Mouse (Mus musculus): ENCODE measurements at regions not wholly inside any gene's neighbourhood (a gene's known extent, or its start where the extent isn't known, plus 50 kb on each side); places are given as distances from the start of the nearest gene placed in this dataset.

- H3K27me3 ChIP-seq (ENCODE audit: insufficient read depth, low read length): no peaks in the 10 kb centered on the region
- ATAC-seq: no peak
- H3K9me3 ChIP-seq (ENCODE audit: low read length): no peaks in the 10 kb centered on the region
- H3K9ac ChIP-seq (replicated peaks; ENCODE audit: low read length): no peak overlapping the region
- peak; percentile 45 for DNase-seq (ENCODE audit: low spot score)
- no peaks in the 10 kb centered on the region for H3K36me3 ChIP-seq (ENCODE audit: insufficient read depth, low read length)
- WGBS: 47% methylated on average over 9 of the region's 9 CpGs
- no peak overlapping the region for H3K4me3 ChIP-seq (ENCODE audit: low read length)
- TF ChIP-seq CTCF (IDR thresholded peaks at IDR 0.05; ENCODE audit: low read depth): no peak
- no peak overlapping the region for H3K4me2 ChIP-seq (ENCODE audit: low read depth, low read length)
- H3K4me1 ChIP-seq (ENCODE audit: insufficient read depth, low read length): no peaks in the 10 kb centered on the region
- H3K27ac ChIP-seq: no peak overlapping the region
Observed at GRCm38 (mm10) chr7:94798101-94798500, 1372.9 kb upstream of the Tenm4 start.

GRCm38 (mm10) chr7:94841197-94841596, 1329.8 kb upstream of the Tenm4 start:
- ATAC-seq (no peak), DNase-seq (ENCODE audit: low spot score) (no peak)
- Histone ChIP-seq H3K9me3 (ENCODE audit: low read length) (no peaks in the 10 kb centered on the region), H3K4me1 (ENCODE audit: insufficient read depth, low read length) (no peaks in the 10 kb centered on the region), H3K27ac (no peak overlapping the region), H3K9ac (replicated peaks; ENCODE audit: low read length) (no peak overlapping the region), H3K4me3 (ENCODE audit: low read length) (no peak overlapping the region), H3K27me3 (ENCODE audit: insufficient read depth, low read length) (no peaks in the 10 kb centered on the region), H3K36me3 (ENCODE audit: insufficient read depth, low read length) (no peaks in the 10 kb centered on the region), H3K4me2 (ENCODE audit: low read depth, low read length) (no peak overlapping the region)
- 92% methylated on average over 4 of the region's 4 CpGs for WGBS
- no peak for TF ChIP-seq CTCF (IDR thresholded peaks at IDR 0.05; ENCODE audit: low read depth)

- H3K36me3 ChIP-seq (ENCODE audit: insufficient read depth, low read length): no peaks in the 10 kb centered on the region
- H3K9me3 ChIP-seq (ENCODE audit: low read length): no peaks in the 10 kb centered on the region
- TF ChIP-seq CTCF (IDR thresholded peaks at IDR 0.05; ENCODE audit: low read depth): no peak
- no peak overlapping the region for H3K4me2 ChIP-seq (ENCODE audit: low read depth, low read length)
- DNase-seq (ENCODE audit: low spot score): no peak
- ATAC-seq: no peak
- WGBS: 89% methylated on average over 13 of the region's 13 CpGs
- no peaks in the 10 kb centered on the region for H3K27me3 ChIP-seq (ENCODE audit: insufficient read depth, low read length)
- H3K27ac ChIP-seq: no peak overlapping the region
- no peaks in the 10 kb centered on the region for H3K4me1 ChIP-seq (ENCODE audit: insufficient read depth, low read length)
- no peak overlapping the region for H3K4me3 ChIP-seq (ENCODE audit: low read length)
- no peak overlapping the region for H3K9ac ChIP-seq (replicated peaks; ENCODE audit: low read length)
Observed at GRCm38 (mm10) chr7:94851360-94851759, 1319.7 kb upstream of the Tenm4 start.

- DNase-seq (ENCODE audit: low spot score): no peak
- Histone ChIP-seq H3K27ac (no peak overlapping the region), H3K9me3 (ENCODE audit: low read length) (no peaks in the 10 kb centered on the region), H3K4me3 (ENCODE audit: low read length) (no peak overlapping the region), H3K4me2 (ENCODE audit: low read depth, low read length) (no peak overlapping the region), H3K27me3 (ENCODE audit: insufficient read depth, low read length) (no peaks in the 10 kb centered on the region), H3K4me1 (ENCODE audit: insufficient read depth, low read length) (no peaks in the 10 kb centered on the region), H3K36me3 (ENCODE audit: insufficient read depth, low read length) (no peaks in the 10 kb centered on the region), H3K9ac (replicated peaks; ENCODE audit: low read length) (no peak overlapping the region)
- TF ChIP-seq CTCF (IDR thresholded peaks at IDR 0.05; ENCODE audit: low read depth): no peak
- ATAC-seq: no peak
- WGBS: 47% methylated on average over 2 of the region's 2 CpGs
Observed at GRCm38 (mm10) chr7:94856636-94857035, 1314.4 kb upstream of the Tenm4 start.

- Histone ChIP-seq H3K27ac (no peak overlapping the region), H3K4me3 (ENCODE audit: low read length) (no peak overlapping the region), H3K27me3 (ENCODE audit: insufficient read depth, low read length) (no peaks in the 10 kb centered on the region), H3K4me2 (ENCODE audit: low read depth, low read length) (no peak overlapping the region), H3K36me3 (ENCODE audit: insufficient read depth, low read length) (no peaks in the 10 kb centered on the region), H3K9ac (replicated peaks; ENCODE audit: low read length) (no peak overlapping the region), H3K4me1 (ENCODE audit: insufficient read depth, low read length) (no peaks in the 10 kb centered on the region), H3K9me3 (ENCODE audit: low read length) (no peaks in the 10 kb centered on the region)
- TF ChIP-seq CTCF (IDR thresholded peaks at IDR 0.05; ENCODE audit: low read depth): no peak
- 52% methylated on average over 2 of the region's 2 CpGs for WGBS
- DNase-seq (ENCODE audit: low spot score): peak; percentile 1
- ATAC-seq: no peak
Observed at GRCm38 (mm10) chr7:94890711-94891430, 1280.2 kb upstream of the Tenm4 start.

GRCm38 (mm10) chr7:94898088-94898487, 1273.0 kb upstream of the Tenm4 start:
- TF ChIP-seq CTCF (IDR thresholded peaks at IDR 0.05; ENCODE audit: low read depth): no peak
- Histone ChIP-seq H3K36me3 (ENCODE audit: insufficient read depth, low read length) (no peaks in the 10 kb centered on the region), H3K9ac (replicated peaks; ENCODE audit: low read length) (no peak overlapping the region), H3K4me2 (ENCODE audit: low read depth, low read length) (no peak overlapping the region), H3K9me3 (ENCODE audit: low read length) (no peaks in the 10 kb centered on the region), H3K27me3 (ENCODE audit: insufficient read depth, low read length) (no peaks in the 10 kb centered on the region), H3K4me1 (ENCODE audit: insufficient read depth, low read length) (no peaks in the 10 kb centered on the region), H3K27ac (no peak overlapping the region), H3K4me3 (ENCODE audit: low read length) (no peak overlapping the region)
- DNase-seq (ENCODE audit: low spot score): peak; percentile 2
- ATAC-seq: no peak
- WGBS: 34% methylated on average over 3 of the region's 3 CpGs

- H3K4me3 ChIP-seq (ENCODE audit: low read length): no peak overlapping the region
- no peaks in the 10 kb centered on the region for H3K27me3 ChIP-seq (ENCODE audit: insufficient read depth, low read length)
- no peaks in the 10 kb centered on the region for H3K36me3 ChIP-seq (ENCODE audit: insufficient read depth, low read length)
- no peak for ATAC-seq
- 45% methylated on average over 3 of the region's 3 CpGs for WGBS
- H3K9me3 ChIP-seq (ENCODE audit: low read length): no peaks in the 10 kb centered on the region
- no peak for TF ChIP-seq CTCF (IDR thresholded peaks at IDR 0.05; ENCODE audit: low read depth)
- no peak for DNase-seq (ENCODE audit: low spot score)
- H3K9ac ChIP-seq (replicated peaks; ENCODE audit: low read length): no peak overlapping the region
- H3K4me1 ChIP-seq (ENCODE audit: insufficient read depth, low read length): no peaks in the 10 kb centered on the region
- no peak overlapping the region for H3K4me2 ChIP-seq (ENCODE audit: low read depth, low read length)
- H3K27ac ChIP-seq: no peak overlapping the region
Observed at GRCm38 (mm10) chr7:94926547-94927123, 1244.4 kb upstream of the Tenm4 start.

Data from hindbrain, postnatal 0 days (tissue).